Mouse (Mus musculus) hindbrain, embryonic 11.5 days (tissue): ENCODE measurements around the gene Reep1. TPM values are rescaled to one million over a fixed set of nuclear protein-coding genes. Genes with fewer than 3 reads are reported as not detected.

Experiments used
- ATAC-seq: fragments of 200-750 bp; cut with Nextera tagmentation; 2 replicates; pipeline ENCODE4 v1.8.0; 2017; ENCODE audit warnings: mild to moderate bottlenecking, moderate TSS enrichment, moderate library complexity; ENCODE audit not compliant: low FRiP score
- DNase-seq: peaks from one replicate; pipeline ENCODE4 v3.0.0-alpha.2; 2015; ENCODE audit warnings: low spot score
- H3K27ac ChIP-seq: fragments of 300-500 bp; sonication (generic); 2 replicates; pipeline ENCODE4 v1.5.1; 2014; ENCODE audit warnings: mild to moderate bottlenecking, low read depth, low read length
- H3K27me3 ChIP-seq: fragments of 300-500 bp; sonication (generic); 2 replicates; pipeline ENCODE4 v1.6.1; 2014; ENCODE audit warnings: mild to moderate bottlenecking, low read length, moderate library complexity, mixed read lengths; ENCODE audit not compliant: control insufficient read depth, insufficient read depth
- H3K36me3 ChIP-seq: fragments of 300-500 bp; sonication (generic); 2 replicates; pipeline ENCODE4 v1.6.1; 2014; ENCODE audit warnings: mild to moderate bottlenecking, low read length, moderate library complexity, mixed read lengths; ENCODE audit not compliant: control insufficient read depth, insufficient read depth
- H3K4me1 ChIP-seq: fragments of 300-500 bp; sonication (generic); replicated peaks from 2 replicates; pipeline ENCODE4 v1.6.1; 2014; ENCODE audit warnings: low read length, mixed read lengths; ENCODE audit not compliant: control insufficient read depth, insufficient read depth
- H3K4me2 ChIP-seq: fragments of 300-500 bp; sonication (generic); replicated peaks from 2 replicates; pipeline ENCODE4 v1.6.1; 2014; ENCODE audit warnings: mild to moderate bottlenecking, low read depth, low read length
- H3K4me3 ChIP-seq: fragments of 300-500 bp; sonication (generic); 2 replicates; pipeline ENCODE4 v1.5.1; 2014; ENCODE audit warnings: low read depth, low read length
- H3K9ac ChIP-seq: fragments of 300-500 bp; sonication (generic); 2 replicates; pipeline ENCODE4 v1.6.1; 2014; ENCODE audit warnings: low read depth, low read length
- H3K9me3 ChIP-seq: fragments of 300-500 bp; sonication (generic); 2 replicates; pipeline ENCODE4 v1.6.1; 2016; ENCODE audit warnings: low read length; ENCODE audit not compliant: control insufficient read depth
- whole genome bisulfite sequencing: fragments of 180-500 bp; shearing (Covaris S2); extraction: QIAGEN DNeasy Blood & Tissue Kit; methylation state at CpG from one replicate; pipeline ENCODE4 v1.1.7; 2014; 5-methylcytosine and 5-hydroxymethylcytosine counted together
- polyA plus RNA-seq: library from polyadenylated mRNA; unstranded; fragments of >200 nt; fragmentation: Nextera tagmentation; extraction: Ambion mirVana; gene quantifications from 2 replicates; pipeline ENCODE4 v1.2.1, GENCODE M21; 2014

The Reep1 gene
- polyA plus RNA-seq, 1 experiment from 2014 or later, result 75.3 TPM

DNA sequence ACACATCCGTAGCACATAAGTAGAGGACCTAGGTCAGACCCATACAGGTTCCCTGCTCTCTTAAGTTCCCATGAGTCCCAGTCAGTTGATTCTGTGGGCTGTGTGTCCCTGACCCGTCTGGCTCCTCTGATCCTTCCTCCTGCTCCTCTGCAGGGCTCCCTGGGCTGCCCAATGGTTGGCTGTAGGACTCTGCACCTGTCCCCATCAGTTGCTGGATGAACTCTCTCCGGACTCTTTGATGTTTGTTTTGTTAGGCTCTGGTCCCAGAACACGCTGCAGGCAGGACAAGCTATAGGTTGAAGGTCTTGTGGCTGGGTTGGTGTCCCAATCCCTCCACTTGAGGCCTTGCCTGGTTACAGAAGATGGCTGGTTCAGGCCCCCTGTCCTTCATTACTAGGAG is 51.4 kb downstream of the Reep1 start:
- H3K4me2 ChIP-seq, result no peak overlapping the region
- DNase-seq (no peak), ATAC-seq (no peak)
- H3K27ac ChIP-seq, result no peak overlapping the region
- no peak overlapping the region for H3K9ac ChIP-seq
- 85% methylated on average over 4 of the region's 4 CpGs for WGBS
- no peaks in the 10 kb centered on the region for H3K4me1 ChIP-seq
- no peaks in the 10 kb centered on the region for H3K9me3 ChIP-seq
- no peaks in the 10 kb centered on the region for H3K27me3 ChIP-seq
- no peak overlapping the region for H3K4me3 ChIP-seq
- 0 out of 2 replicates have a peak, but pooled peaks cover 2% of the 10 kb centered on the region for H3K36me3 ChIP-seq

DNA sequence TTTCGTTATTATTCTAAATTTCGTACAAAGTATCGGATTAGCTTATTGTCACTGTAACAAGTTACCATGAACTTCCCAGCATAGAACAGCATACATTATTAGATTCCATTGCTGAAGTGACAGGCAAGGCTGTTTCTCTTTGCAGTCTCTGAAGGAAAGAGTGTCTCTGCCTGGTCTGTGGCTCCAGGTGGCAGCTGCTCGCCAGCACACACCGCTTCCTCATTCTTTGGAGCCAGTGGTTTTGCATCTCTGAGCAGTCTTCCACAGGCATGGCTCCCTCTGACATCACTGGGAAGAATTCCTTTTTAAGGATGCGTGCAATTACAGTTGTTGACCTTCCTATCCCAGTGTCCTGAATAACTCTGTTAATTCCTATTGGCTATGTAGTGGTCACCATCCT is 52.7 kb downstream of the Reep1 start:
- Histone ChIP-seq H3K9me3 (no peaks in the 10 kb centered on the region), H3K27ac (no peak overlapping the region), H3K4me1 (no peaks in the 10 kb centered on the region), H3K4me2 (no peak overlapping the region), H3K27me3 (no peaks in the 10 kb centered on the region), H3K4me3 (no peak overlapping the region), H3K36me3 (0 out of 2 replicates have a peak, but pooled peaks cover 2% of the 10 kb centered on the region), H3K9ac (no peak overlapping the region)
- WGBS, result 85% methylated on average over 6 of the region's 6 CpGs
- DNase-seq (no peak), ATAC-seq (no peak)

DNA sequence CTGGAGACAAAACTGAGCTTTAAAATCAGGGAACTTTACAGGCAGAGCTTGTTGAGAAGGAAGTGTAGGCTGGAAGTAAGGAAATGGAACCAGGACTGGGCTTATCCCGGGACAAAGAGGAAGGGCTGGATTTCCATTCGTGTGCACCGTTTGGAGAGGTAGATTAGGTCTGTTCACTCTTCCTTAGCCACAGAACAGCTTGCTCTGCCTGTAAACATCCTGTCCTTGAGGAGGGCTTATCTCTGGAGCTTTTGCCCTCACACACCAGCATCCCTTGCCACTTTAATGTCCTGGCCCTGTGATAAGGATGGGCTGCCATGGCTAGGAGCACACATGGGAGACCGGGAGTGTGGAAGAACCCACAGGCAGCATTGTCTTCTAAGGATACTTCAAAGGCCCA is 60.4 kb downstream of the Reep1 start:
- Histone ChIP-seq H3K4me3 (no peak overlapping the region), H3K9ac (no peak overlapping the region), H3K9me3 (no peaks in the 10 kb centered on the region), H3K36me3 (no peaks in the 10 kb centered on the region), H3K4me1 (no peaks in the 10 kb centered on the region), H3K4me2 (no peak overlapping the region), H3K27me3 (no peaks in the 10 kb centered on the region), H3K27ac (no peak overlapping the region)
- WGBS, result 82% methylated on average over 4 of the region's 4 CpGs
- ATAC-seq (no peak), DNase-seq (no peak)

DNA sequence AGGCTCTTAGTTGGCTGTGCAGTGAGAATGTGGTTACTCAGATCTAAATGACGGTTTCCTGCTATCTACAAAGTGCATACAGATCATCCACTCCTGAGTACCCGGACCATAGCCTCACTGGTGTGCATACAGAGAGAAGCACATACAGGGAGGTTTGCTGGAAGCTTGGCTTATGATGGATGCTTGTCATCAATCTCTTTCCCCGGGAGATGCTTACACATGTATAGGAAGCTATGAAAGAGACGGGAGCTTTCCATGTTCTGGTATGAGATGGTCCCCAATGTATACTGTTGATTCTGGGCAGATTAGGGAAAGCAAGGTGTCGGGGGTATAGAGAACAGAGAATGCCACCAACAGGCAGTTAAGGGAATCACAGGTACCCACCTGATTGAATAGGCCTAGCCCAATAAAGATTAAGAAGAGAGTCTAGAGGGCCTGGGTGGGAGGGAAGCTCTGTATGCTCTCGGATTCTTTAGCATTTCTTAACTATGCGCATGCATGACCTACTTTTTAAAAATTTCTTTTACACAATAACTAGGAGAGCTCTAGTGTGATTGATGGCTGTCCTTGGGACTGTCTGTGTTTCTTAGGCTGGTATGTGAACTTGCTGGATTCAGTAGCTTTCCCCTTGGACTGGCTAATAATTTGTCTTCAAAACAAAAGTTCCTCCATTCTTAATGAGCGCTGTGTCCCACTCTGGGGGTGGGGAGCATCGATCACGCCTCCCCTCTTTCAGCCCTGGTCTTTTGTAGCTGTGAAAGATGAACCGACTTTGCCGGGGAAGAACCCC is 62.7 kb downstream of the Reep1 start:
- Histone ChIP-seq H3K4me2 (no peak overlapping the region), H3K27ac (no peak overlapping the region), H3K9me3 (no peaks in the 10 kb centered on the region), H3K4me1 (no peaks in the 10 kb centered on the region), H3K36me3 (no peaks in the 10 kb centered on the region), H3K27me3 (no peaks in the 10 kb centered on the region), H3K4me3 (no peak overlapping the region), H3K9ac (no peak overlapping the region)
- 77% methylated on average over 12 of the region's 12 CpGs for WGBS
- DNase-seq, result no peak
- ATAC-seq, result no peak

DNA sequence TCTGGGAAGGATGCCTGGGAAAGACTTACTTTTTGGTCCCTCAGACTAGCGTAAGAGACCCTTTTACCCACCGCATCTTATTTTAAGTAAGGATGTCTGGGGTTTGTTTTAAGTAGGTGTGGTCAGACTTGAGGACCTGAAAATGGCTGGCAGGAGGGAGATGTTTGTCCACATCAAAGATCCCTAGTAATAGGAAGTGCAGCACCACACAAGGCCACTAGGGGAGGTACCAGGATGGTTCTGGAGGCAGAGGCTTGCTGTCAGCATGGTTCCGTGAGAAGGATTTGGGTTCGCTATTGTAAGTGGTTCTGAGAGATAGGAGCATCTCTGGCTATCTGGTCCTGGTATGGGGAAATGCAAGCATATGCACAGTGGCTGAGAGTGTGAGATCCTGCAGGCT is 63.5 kb downstream of the Reep1 start:
- WGBS, result 96% methylated on average over 4 of the region's 4 CpGs
- Histone ChIP-seq H3K4me1 (no peaks in the 10 kb centered on the region), H3K4me2 (no peak overlapping the region), H3K27ac (no peak overlapping the region), H3K9ac (no peak overlapping the region), H3K27me3 (no peaks in the 10 kb centered on the region), H3K36me3 (no peaks in the 10 kb centered on the region), H3K4me3 (no peak overlapping the region), H3K9me3 (no peaks in the 10 kb centered on the region)
- DNase-seq, result no peak
- ATAC-seq, result no peak

DNA sequence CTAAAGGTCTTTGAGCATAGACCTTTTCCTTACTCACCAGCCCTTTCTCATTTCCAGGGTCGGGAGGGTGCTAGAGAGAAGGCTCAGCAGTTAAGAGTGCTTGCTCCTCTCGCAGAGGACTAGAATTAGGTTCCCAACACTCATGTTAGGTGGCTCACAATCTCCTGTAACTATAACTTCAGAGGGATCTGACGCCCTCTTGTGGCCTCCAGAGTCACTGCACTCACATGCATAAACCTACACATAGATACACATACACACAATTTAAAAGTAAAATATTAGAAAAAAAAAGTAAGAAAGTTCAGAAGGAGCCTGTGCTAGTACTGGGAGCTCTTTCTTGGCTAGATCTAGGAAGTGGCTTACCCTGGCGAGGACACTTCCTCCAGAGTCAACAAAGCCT is 63.9 kb downstream of the Reep1 start:
- Histone ChIP-seq H3K4me2 (no peak overlapping the region), H3K27ac (no peak overlapping the region), H3K36me3 (no peaks in the 10 kb centered on the region), H3K27me3 (no peaks in the 10 kb centered on the region), H3K4me1 (no peaks in the 10 kb centered on the region), H3K4me3 (no peak overlapping the region), H3K9me3 (no peaks in the 10 kb centered on the region), H3K9ac (no peak overlapping the region)
- ATAC-seq (no peak), DNase-seq (no peak)
- 92% methylated on average over 4 of the region's 4 CpGs for WGBS

DNA sequence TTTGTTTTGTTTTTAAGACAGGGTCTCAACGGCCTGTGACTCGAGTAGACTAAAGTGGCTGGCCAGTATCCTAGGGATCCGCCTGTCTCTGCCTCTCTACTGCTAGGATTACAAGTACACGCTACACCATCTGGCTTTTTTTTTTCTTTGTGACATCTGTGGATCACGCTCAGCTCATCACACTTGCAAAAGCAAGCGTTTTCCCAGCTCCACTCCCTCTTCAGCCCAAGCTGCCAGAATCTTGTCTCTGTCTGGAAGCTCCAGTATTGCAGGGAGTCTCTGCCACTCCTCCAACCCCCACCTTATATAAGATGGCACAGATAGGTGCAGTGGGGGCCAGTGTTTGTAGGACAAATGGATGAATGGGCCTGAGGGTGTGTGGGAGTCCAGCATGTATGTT is 64.8 kb downstream of the Reep1 start:
- no peaks in the 10 kb centered on the region for H3K36me3 ChIP-seq
- no peaks in the 10 kb centered on the region for H3K9me3 ChIP-seq
- no peak overlapping the region for H3K4me3 ChIP-seq
- DNase-seq, result no peak
- H3K27ac ChIP-seq, result no peak overlapping the region
- no peak overlapping the region for H3K4me2 ChIP-seq
- no peak overlapping the region for H3K9ac ChIP-seq
- H3K4me1 ChIP-seq, result no peaks in the 10 kb centered on the region
- no peaks in the 10 kb centered on the region for H3K27me3 ChIP-seq
- no peak for ATAC-seq
- 84% methylated on average over 6 of the region's 6 CpGs for WGBS

DNA sequence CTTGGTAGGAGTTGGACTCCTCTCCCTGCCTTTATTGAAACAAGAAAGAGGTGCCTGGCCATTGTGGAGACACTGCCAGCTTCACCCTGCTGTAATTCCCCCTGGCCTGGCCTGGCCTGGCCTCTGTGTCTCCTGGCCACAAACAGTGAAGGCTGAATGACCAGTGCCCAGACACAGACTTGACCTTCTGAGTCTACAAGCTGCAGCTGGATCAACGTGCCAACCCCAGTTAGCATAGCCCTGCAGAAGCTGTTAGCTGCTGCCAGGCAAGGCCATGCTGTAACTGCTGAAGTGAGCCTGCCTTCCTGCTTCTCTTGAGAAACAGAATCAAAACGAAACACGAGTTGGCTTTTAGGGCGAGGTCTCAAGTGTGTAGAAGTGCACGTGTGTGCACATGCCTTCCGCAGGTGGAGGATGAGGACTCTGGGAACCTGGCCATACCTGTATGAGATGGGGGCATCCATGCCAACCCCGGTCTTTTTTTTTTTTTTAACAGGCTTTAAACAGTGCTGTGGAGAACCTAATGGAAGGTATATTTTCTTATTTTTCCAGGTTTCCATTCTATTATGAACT is 65.4 kb downstream of the Reep1 start:
- Histone ChIP-seq H3K27me3 (no peaks in the 10 kb centered on the region), H3K27ac (no peak overlapping the region), H3K9me3 (no peaks in the 10 kb centered on the region), H3K4me3 (no peak overlapping the region), H3K4me2 (no peak overlapping the region), H3K36me3 (no peaks in the 10 kb centered on the region), H3K9ac (no peak overlapping the region), H3K4me1 (no peaks in the 10 kb centered on the region)
- no peak for DNase-seq
- 91% methylated on average over 7 of the region's 7 CpGs for WGBS
- no peak for ATAC-seq

DNA sequence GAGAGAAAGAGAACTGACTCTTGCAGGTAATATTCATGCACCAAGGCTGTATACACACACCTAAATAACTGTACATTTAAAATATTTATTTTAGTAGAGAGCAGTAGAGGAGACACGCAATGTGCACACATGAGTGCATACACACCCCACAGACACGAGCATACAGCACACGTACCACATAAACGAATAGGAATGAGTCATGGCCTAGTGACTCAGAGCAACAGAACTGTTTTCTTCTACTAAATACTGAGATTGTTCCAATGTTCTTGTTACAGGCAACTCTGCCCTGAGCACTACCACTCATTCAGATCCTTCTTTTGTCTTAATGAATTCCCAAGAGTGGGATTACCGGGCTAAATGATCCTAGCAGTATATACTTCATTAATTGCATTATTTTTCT is 70.7 kb downstream of the Reep1 start:
- H3K9ac ChIP-seq, result no peak overlapping the region
- no peaks in the 10 kb centered on the region for H3K4me1 ChIP-seq
- H3K27ac ChIP-seq, result no peak overlapping the region
- WGBS, result 94% methylated on average over 5 of the region's 5 CpGs
- no peak for DNase-seq
- no peaks in the 10 kb centered on the region for H3K27me3 ChIP-seq
- ATAC-seq, result no peak
- no peaks in the 10 kb centered on the region for H3K36me3 ChIP-seq
- no peak overlapping the region for H3K4me2 ChIP-seq
- no peak overlapping the region for H3K4me3 ChIP-seq
- no peaks in the 10 kb centered on the region for H3K9me3 ChIP-seq
